Mouse (Mus musculus) CH12.LX (cell line): ENCODE measurements around the gene Gm20671.

Source experiments
- CHD1 ChIP-seq: IDR thresholded peaks from 2 replicates; pipeline ENCODE4 v1.6.1; 2012; ENCODE audit warnings: low read depth, low read length, improper control_type of control experiment, inconsistent platforms
- CTCF ChIP-seq, 2 experiments: IDR thresholded peaks in 1 of 2; conservative IDR thresholded peaks in 1 of 2; 2 replicates each; pipeline ENCODE4 v1.5.1; 2011 to 2012; ENCODE audit warnings: low read depth in 2 of 2, low read length in 2 of 2, improper control_type of control experiment in 1 of 2, inconsistent platforms in 1 of 2, mild to moderate bottlenecking in 1 of 2, moderate library complexity in 1 of 2
- POLR2A ChIP-seq: IDR thresholded peaks from 2 replicates; pipeline ENCODE4 v1.6.1; 2011; ENCODE audit warnings: low read depth, mild to moderate bottlenecking, improper control_type of control experiment, low read length
- SIN3A ChIP-seq: IDR thresholded peaks from 2 replicates; pipeline ENCODE4 v1.6.1; 2012; ENCODE audit warnings: low read length, improper control_type of control experiment, inconsistent platforms

- TF ChIP-seq CTCF (conservative IDR thresholded peaks at IDR 0.05 in 1 of 2, IDR thresholded peaks at IDR 0.05 in 1 of 2; ENCODE audit: low read depth in 2 of 2, low read length in 2 of 2) (no peak), POLR2A (no peak), SIN3A (no peak), CHD1 (no peak)
Measured at GRCm38 (mm10) chr5:32781596-32781995, 45.3 kb downstream of the Gm20671 start.
